ENCODE assay signal across 19 mouse cellular contexts in genomic region chr15:93294483-93294882, GRCm38 (mm10). TPM values are rescaled to one million over a fixed set of nuclear protein-coding genes. Genes with fewer than 3 reads are reported as not detected.
DNase-seq lines count a peak whose midpoint lies in the region; ATAC-seq and TF ChIP-seq lines count a peak whose summit lies in the region.
"Had no signal": no experiment of that assay in that cellular context is flagged by ENCODE, and none has a peak within 500 bp of the region (broad histone marks: within the 10 kb centered on the region; RNA-seq: fewer than 3 reads in every experiment).

No protein-coding gene starts in this region.

- no peaks in the 10 kb centered on the region; the same call in none of the 2 replicates for H3K4me1 ChIP-seq in intestine, embryonic 16.5 days (ENCODE audit: control insufficient read depth, insufficient read depth, low read length)
- H3K4me1 ChIP-seq in intestine, embryonic 15.5 days (replicated peaks): 0 out of 2 replicates have a peak, but pooled peaks cover under 1% of the 10 kb centered on the region
- H3K4me1 ChIP-seq in testis, adult 2 months (ENCODE audit: control insufficient read depth, insufficient read depth, low read length): peaks cover 2% of the 10 kb centered on the region; the same call in 1 of the 2 replicates
- H3K4me1 ChIP-seq: embryonic facial prominence, embryonic 12.5 days; midbrain, embryonic 12.5 days had no signal

- TF ChIP-seq POLR2A in testis, adult 2 months (IDR thresholded peaks at IDR 0.05; ENCODE audit: control insufficient read depth, low read depth, low read length): no peak

- no peaks in the 10 kb centered on the region for H3K36me3 ChIP-seq in intestine, embryonic 16.5 days (ENCODE audit: control insufficient read depth, insufficient read depth, low read length)
- H3K36me3 ChIP-seq in intestine, embryonic 15.5 days: no peaks in the 10 kb centered on the region
- no peaks in the 10 kb centered on the region for H3K36me3 ChIP-seq in testis, adult 2 months (ENCODE audit: control insufficient read depth, insufficient read depth, low read length)
- H3K36me3 ChIP-seq: embryonic facial prominence, embryonic 12.5 days had no signal

- no peaks in the 10 kb centered on the region for H3K9me3 ChIP-seq in intestine, embryonic 16.5 days (ENCODE audit: control insufficient read depth, low read length)
- H3K9me3 ChIP-seq in intestine, embryonic 15.5 days: no peaks in the 10 kb centered on the region
- H3K9me3 ChIP-seq: embryonic facial prominence, embryonic 12.5 days; hindbrain, embryonic 13.5 days; kidney, embryonic 15.5 days; midbrain, embryonic 12.5 days had no signal

- WGBS in intestine, embryonic 16.5 days: 62% methylated on average over 11 of the region's 11 CpGs
- WGBS in intestine, embryonic 15.5 days: 51% methylated on average over 11 of the region's 11 CpGs

- H3K27ac ChIP-seq in intestine, embryonic 16.5 days (ENCODE audit: low read length): no peak overlapping the region
- H3K27ac ChIP-seq in intestine, embryonic 15.5 days: no peak overlapping the region
- peak overlapping the region; percentile 49; the same call in 1 of the 2 replicates for H3K27ac ChIP-seq in testis, adult 2 months (ENCODE audit: control insufficient read depth, insufficient read depth, low read depth, low read length)
- H3K27ac ChIP-seq: embryonic facial prominence, embryonic 12.5 days; hindbrain, embryonic 13.5 days; kidney, embryonic 15.5 days; left cerebral cortex, adult 2 months; midbrain, embryonic 12.5 days had no signal

- H3K27me3 ChIP-seq in intestine, embryonic 16.5 days (replicated peaks; ENCODE audit: control insufficient read depth, insufficient read depth, low read length): no peaks in the 10 kb centered on the region
- H3K27me3 ChIP-seq in intestine, embryonic 15.5 days (replicated peaks): no peaks in the 10 kb centered on the region
- no peaks in the 10 kb centered on the region for H3K27me3 ChIP-seq in testis, adult 2 months (ENCODE audit: control insufficient read depth, insufficient read depth, low read length)
- H3K27me3 ChIP-seq: embryonic facial prominence, embryonic 12.5 days; hindbrain, embryonic 13.5 days; kidney, embryonic 15.5 days; midbrain, embryonic 12.5 days had no signal

- no peak for DNase-seq in testis, postnatal 14 days (ENCODE audit: low spot score)
- DNase-seq in spleen, postnatal 10 days (ENCODE audit: low spot score in 2 of 2): no peak
- DNase-seq: adrenal gland, postnatal 14 days; cerebellum, postnatal 10 days; forebrain, postnatal 0 days; gastrocnemius, postnatal 25 days; kidney, postnatal 36 days; lung, postnatal 10 days had no signal

- TF ChIP-seq CTCF in testis, adult 2 months (IDR thresholded peaks at IDR 0.05; ENCODE audit: control insufficient read depth, insufficient read depth, insufficient replicate concordance, low read depth, low read length): no peak

- no peak overlapping the region for H3K4me2 ChIP-seq in intestine, embryonic 16.5 days (ENCODE audit: low read depth, low read length)
- no peak overlapping the region for H3K4me2 ChIP-seq in intestine, embryonic 15.5 days (replicated peaks)
- H3K4me2 ChIP-seq: embryonic facial prominence, embryonic 12.5 days; hindbrain, embryonic 13.5 days; kidney, embryonic 15.5 days; midbrain, embryonic 12.5 days had no signal

- H3K9ac ChIP-seq in intestine, embryonic 16.5 days (ENCODE audit: low read depth, low read length): no peak overlapping the region
- H3K9ac ChIP-seq in intestine, embryonic 15.5 days: no peak overlapping the region
- H3K9ac ChIP-seq: embryonic facial prominence, embryonic 12.5 days; forebrain, postnatal 0 days; hindbrain, embryonic 13.5 days; kidney, embryonic 15.5 days; midbrain, embryonic 12.5 days had no signal

- H3K4me3 ChIP-seq in intestine, embryonic 16.5 days (ENCODE audit: low read length): no peak overlapping the region
- no peak overlapping the region for H3K4me3 ChIP-seq in intestine, embryonic 15.5 days (replicated peaks)
- no peak overlapping the region for H3K4me3 ChIP-seq in testis, adult 2 months (ENCODE audit: control insufficient read depth, low read depth, low read length)
- H3K4me3 ChIP-seq: embryonic facial prominence, embryonic 12.5 days; hindbrain, embryonic 13.5 days; kidney, embryonic 15.5 days; left cerebral cortex, adult 2 months; midbrain, embryonic 12.5 days had no signal

- ATAC-seq in intestine, embryonic 16.5 days: peak; percentile 44; the same call in 1 of the 2 replicates
- ATAC-seq in intestine, embryonic 15.5 days: no peak
- ATAC-seq in megakaryocyte, adult 5-6 weeks (ENCODE audit: poor library complexity, severe bottlenecking): peak; percentile 43
- no peak for ATAC-seq in inflammation-experienced regulatory T-cells, adult 6 months
- ATAC-seq in activated CD4-positive, CD25-positive, alpha-beta regulatory T cell, adult 4 months: no peak
- ATAC-seq: forebrain, postnatal 0 days had no signal

RNA-seq across cellular contexts. Expression of gene Gxylt1, which starts 19.5 kb away (rescaled TPM):
- polyA plus RNA-seq in intestine, embryonic 16.5 days (2015; fragmentation: Nextera tagmentation; extraction: Ambion mirVana): 7.0 and 7.3 TPM in 2 replicates
- polyA plus RNA-seq in intestine, embryonic 15.5 days (2015; fragmentation: Nextera tagmentation; extraction: Ambion mirVana): 10.2 and 10.8 TPM in 2 replicates
- 13.7 and 16.2 TPM in 2 replicates for polyA plus RNA-seq in testis, adult 2 months (2012; rRNA removed)
- 25.5 and 26.4 TPM in 2 replicates for total RNA-seq in megakaryocyte, adult 5-6 weeks (2015)
- 38.9 and 50.1 TPM in 2 replicates for total RNA-seq in megakaryocyte, adult 5-6 weeks (2017)
- 1 to 10 TPM; 6.8 to 7.2 (median 7.0) TPM for polyA plus RNA-seq in inflammation-experienced regulatory T-cells, adult 6 months (2017; shearing (Covaris generic))
- polyA plus RNA-seq in activated CD4-positive, CD25-positive, alpha-beta regulatory T cell, adult 4 months (2017; shearing (Covaris generic)): 1 to 10 TPM; 4.6 to 6.4 TPM

RNA-seq across cellular contexts. Expression of gene Yaf2, which starts 42.3 kb away (rescaled TPM):
- 31.4 and 37.9 TPM in 2 replicates for polyA plus RNA-seq in intestine, embryonic 16.5 days (2015; fragmentation: Nextera tagmentation; extraction: Ambion mirVana)
- 69.0 and 73.6 TPM in 2 replicates for polyA plus RNA-seq in intestine, embryonic 15.5 days (2015; fragmentation: Nextera tagmentation; extraction: Ambion mirVana)
- polyA plus RNA-seq in testis, adult 2 months (2012; rRNA removed): 8.7 and 10.3 TPM in 2 replicates
- 46.2 and 49.0 TPM in 2 replicates for total RNA-seq in megakaryocyte, adult 5-6 weeks (2015)
- total RNA-seq in megakaryocyte, adult 5-6 weeks (2017): 30.7 and 30.9 TPM in 2 replicates
- polyA plus RNA-seq in inflammation-experienced regulatory T-cells, adult 6 months (2017; shearing (Covaris generic)): 10 to 100 TPM; 25.6 to 36.2 (median 33.0) TPM
- polyA plus RNA-seq in activated CD4-positive, CD25-positive, alpha-beta regulatory T cell, adult 4 months (2017; shearing (Covaris generic)): 10 to 100 TPM; 30.5 to 34.1 TPM

Comparison
In these comparisons a context has a peak if more than half of its experiments do, and no peak if none do; other contexts are left out.
1. ATAC-seq: peak in intestine, embryonic 16.5 days (single experiment) and megakaryocyte, adult 5-6 weeks (single experiment); none in intestine, embryonic 15.5 days (single experiment), inflammation-experienced regulatory T-cells, adult 6 months (single experiment) and activated CD4-positive, CD25-positive, alpha-beta regulatory T cell, adult 4 months (single experiment).